Mouse (Mus musculus): ENCODE results near the gene Calhm1.

GRCm38 (mm10) chr19:47192158-47192557 lies 48.1 kb upstream of the Calhm1 start:
- TF ChIP-seq CTCF (IDR thresholded peaks at IDR 0.05; ENCODE audit: borderline replicate concordance, extremely low read depth, insufficient read depth, insufficient read length) = no peak
- no peak for TF ChIP-seq POLR2A (IDR thresholded peaks at IDR 0.05; ENCODE audit: borderline replicate concordance, extremely low read depth, insufficient read depth, insufficient read length, poor library complexity, severe bottlenecking)
